In genomic region chr9:35335888-35336700, GRCm38 (mm10) we compare ENCODE assay signal across 8 mouse cellular contexts.
DNase-seq lines count a peak whose midpoint lies in the region; ATAC-seq lines count a peak whose summit lies in the region.

No protein-coding gene starts in this region.

- peak; percentile 74 for ATAC-seq in forebrain, embryonic 13.5 days
- ATAC-seq in lung, embryonic 15.5 days (ENCODE audit: borderline replicate concordance, extremely low read depth, low FRiP score, low TSS enrichment) = peak; percentile 71

- intact Hi-C loops in heart, postnatal 25 days (cut with DNase I) = no loop called here

- H3K27ac ChIP-seq in forebrain, embryonic 13.5 days = peak overlapping the region; percentile 73
- peak overlapping the region; percentile 92 for H3K27ac ChIP-seq in lung, embryonic 15.5 days

- 43% methylated on average over 15 of the region's 15 CpGs for WGBS in forebrain, embryonic 13.5 days
- WGBS in lung, embryonic 15.5 days = 31% methylated on average over 15 of the region's 15 CpGs

- peak overlapping the region; percentile 27 for H3K4me2 ChIP-seq in forebrain, embryonic 13.5 days
- peak overlapping the region; percentile 33 for H3K4me2 ChIP-seq in lung, embryonic 15.5 days

- peaks cover 45% of the 10 kb centered on the region for H3K27me3 ChIP-seq in forebrain, embryonic 13.5 days
- H3K27me3 ChIP-seq in lung, embryonic 15.5 days = peaks cover 21% of the 10 kb centered on the region

- no peak overlapping the region for H3K9ac ChIP-seq in forebrain, embryonic 13.5 days
- H3K9ac ChIP-seq in lung, embryonic 15.5 days = no peak overlapping the region

- H3K4me1 ChIP-seq in forebrain, embryonic 13.5 days = peaks cover 67% of the 10 kb centered on the region
- H3K4me1 ChIP-seq in lung, embryonic 15.5 days = peaks cover 89% of the 10 kb centered on the region

- H3K4me3 ChIP-seq in forebrain, embryonic 13.5 days = no peak overlapping the region
- no peak overlapping the region for H3K4me3 ChIP-seq in lung, embryonic 15.5 days

- no peaks in the 10 kb centered on the region for H3K9me3 ChIP-seq in forebrain, embryonic 13.5 days (replicated peaks)
- no peaks in the 10 kb centered on the region for H3K9me3 ChIP-seq in lung, embryonic 15.5 days

- peak; percentile 97 for DNase-seq in heart, adult 11 months
- no peak for DNase-seq in heart, postnatal 25 days (ENCODE audit: low spot score)
- DNase-seq in adrenal gland, postnatal 14 days = peak; percentile 72
- DNase-seq in frontal cortex, postnatal 14 days (ENCODE audit: low spot score in 2 of 2) = no peak
- no peak for DNase-seq in layer of hippocampus, adult 11-12 months (ENCODE audit: low spot score)
- DNase-seq in frontal cortex, adult 2 months (ENCODE audit: extremely low spot score in 1 of 2, low spot score in 1 of 2) = no peak

- H3K36me3 ChIP-seq in forebrain, embryonic 13.5 days (ENCODE audit: poor library complexity, severe bottlenecking) = no peaks in the 10 kb centered on the region
- H3K36me3 ChIP-seq in lung, embryonic 15.5 days = no peaks in the 10 kb centered on the region

Comparison
In these comparisons a context has a peak if more than half of its experiments do, and no peak if none do; other contexts are left out.
1. DNase-seq: peak in heart, adult 11 months (single experiment) and adrenal gland, postnatal 14 days (single experiment); none in heart, postnatal 25 days (single experiment), frontal cortex, postnatal 14 days (0 of 2), layer of hippocampus, adult 11-12 months (single experiment) and frontal cortex, adult 2 months (0 of 2).